Mouse (Mus musculus): ENCODE data around the gene Morc4. TPM values are rescaled to one million over a fixed set of nuclear protein-coding genes. Genes with fewer than 3 reads are reported as not detected.

Morc4 gene
- polyA plus RNA-seq (2014; fragmentation: Nextera tagmentation; extraction: Ambion mirVana) = 19.0 and 21.1 TPM in 2 replicates

- Histone ChIP-seq H3K4me2 (peak within 1 kb of the TSS; percentile 65), H3K4me3 (ENCODE audit: low read depth, low read length) (peak within 1 kb of the TSS; percentile 51), H3K9ac (peak within 1 kb of the TSS; percentile 58), H3K36me3 (ENCODE audit: insufficient read depth) (no peaks in the 10 kb centered on the region), H3K9me3 (ENCODE audit: low read depth, low read length) (no peaks in the 10 kb centered on the region), H3K27ac (ENCODE audit: low read depth) (0 out of 2 replicates have a peak within 1 kb of the TSS, but pooled peaks have one; percentile 42), H3K27me3 (ENCODE audit: insufficient read depth, low read length) (no peaks in the 10 kb centered on the region), H3K4me1 (ENCODE audit: insufficient read depth) (no peaks in the 10 kb centered on the region)
- ATAC-seq (ENCODE audit: insufficient read depth) (peak; percentile 97), DNase-seq (peak; percentile 78)
- TF ChIP-seq CTCF (IDR thresholded peaks at IDR 0.05; ENCODE audit: low read depth) = no peak
- WGBS = 16% methylated on average over 63 of the region's 87 CpGs
These were observed at the start of gene Morc4 for GRCm38 (mm10) chrX:139870938-139871791. TSS of gene Morc4 (minus strand) at chrX:139871677.

- H3K36me3 ChIP-seq (ENCODE audit: insufficient read depth) = no peaks in the 10 kb centered on the region
- DNase-seq (no peak), ATAC-seq (ENCODE audit: insufficient read depth) (no peak)
- H3K27ac ChIP-seq (ENCODE audit: low read depth) = no peak overlapping the region
- WGBS = 79% methylated on average over 4 of the region's 4 CpGs
- no peak overlapping the region for H3K9ac ChIP-seq
- H3K4me2 ChIP-seq = no peak overlapping the region
- no peaks in the 10 kb centered on the region for H3K27me3 ChIP-seq (ENCODE audit: insufficient read depth, low read length)
- TF ChIP-seq CTCF (IDR thresholded peaks at IDR 0.05; ENCODE audit: low read depth) = no peak
- H3K4me1 ChIP-seq (ENCODE audit: insufficient read depth) = no peaks in the 10 kb centered on the region
- H3K4me3 ChIP-seq (ENCODE audit: low read depth, low read length) = no peak overlapping the region
- no peaks in the 10 kb centered on the region for H3K9me3 ChIP-seq (ENCODE audit: low read depth, low read length)
These were observed 49.1 kb upstream of the Morc4 start for GRCm38 (mm10) chrX:139920572-139920971.

- Histone ChIP-seq H3K36me3 (ENCODE audit: insufficient read depth) (no peaks in the 10 kb centered on the region), H3K4me2 (no peak overlapping the region), H3K9me3 (ENCODE audit: low read depth, low read length) (no peaks in the 10 kb centered on the region), H3K27me3 (ENCODE audit: insufficient read depth, low read length) (no peaks in the 10 kb centered on the region), H3K4me1 (ENCODE audit: insufficient read depth) (no peaks in the 10 kb centered on the region), H3K4me3 (ENCODE audit: low read depth, low read length) (no peak overlapping the region), H3K27ac (ENCODE audit: low read depth) (no peak overlapping the region), H3K9ac (no peak overlapping the region)
- WGBS = 31% methylated on average over 1 of the region's 1 CpGs
- TF ChIP-seq CTCF (IDR thresholded peaks at IDR 0.05; ENCODE audit: low read depth) = no peak
- DNase-seq = no peak
- no peak for ATAC-seq (ENCODE audit: insufficient read depth)
These were observed 19.9 kb upstream of the Morc4 start for GRCm38 (mm10) chrX:139891387-139891786.

- no peak for ATAC-seq (ENCODE audit: insufficient read depth)
- H3K4me1 ChIP-seq (ENCODE audit: insufficient read depth) = no peaks in the 10 kb centered on the region
These were observed 11.7 kb upstream of the Morc4 start for GRCm38 (mm10) chrX:139883221-139883620.

GRCm38 (mm10) chrX:139877936-139878335 lies 6.5 kb upstream of the Morc4 start:
- Histone ChIP-seq H3K27ac (ENCODE audit: low read depth) (no peak overlapping the region), H3K9me3 (ENCODE audit: low read depth, low read length) (no peaks in the 10 kb centered on the region), H3K36me3 (ENCODE audit: insufficient read depth) (no peaks in the 10 kb centered on the region), H3K4me3 (ENCODE audit: low read depth, low read length) (no peak overlapping the region), H3K9ac (no peak overlapping the region), H3K4me2 (no peak overlapping the region), H3K27me3 (ENCODE audit: insufficient read depth, low read length) (no peaks in the 10 kb centered on the region), H3K4me1 (ENCODE audit: insufficient read depth) (no peaks in the 10 kb centered on the region)
- TF ChIP-seq CTCF (IDR thresholded peaks at IDR 0.05; ENCODE audit: low read depth) = no peak
- ATAC-seq (ENCODE audit: insufficient read depth) (no peak), DNase-seq (no peak)
- WGBS = 40% methylated on average over 3 of the region's 3 CpGs

More at GRCm38 (mm10) chrX:139883221-139883620, 11.7 kb upstream of the Morc4 start:
- no peak overlapping the region for H3K9ac ChIP-seq
- no peak for DNase-seq
- no peaks in the 10 kb centered on the region for H3K27me3 ChIP-seq (ENCODE audit: insufficient read depth, low read length)
- no peak overlapping the region for H3K27ac ChIP-seq (ENCODE audit: low read depth)
- no peaks in the 10 kb centered on the region for H3K36me3 ChIP-seq (ENCODE audit: insufficient read depth)
- H3K4me2 ChIP-seq = no peak overlapping the region
- no peak overlapping the region for H3K4me3 ChIP-seq (ENCODE audit: low read depth, low read length)
- no peaks in the 10 kb centered on the region for H3K9me3 ChIP-seq (ENCODE audit: low read depth, low read length)
- TF ChIP-seq CTCF (IDR thresholded peaks at IDR 0.05; ENCODE audit: low read depth) = no peak

- H3K9ac ChIP-seq = no peak overlapping the region
- 67% methylated on average over 7 of the region's 7 CpGs for WGBS
- no peaks in the 10 kb centered on the region for H3K9me3 ChIP-seq (ENCODE audit: low read depth, low read length)
- no peak overlapping the region for H3K27ac ChIP-seq (ENCODE audit: low read depth)
- DNase-seq (no peak), ATAC-seq (ENCODE audit: insufficient read depth) (no peak)
- H3K27me3 ChIP-seq (ENCODE audit: insufficient read depth, low read length) = no peaks in the 10 kb centered on the region
- TF ChIP-seq CTCF (IDR thresholded peaks at IDR 0.05; ENCODE audit: low read depth) = no peak
- no peak overlapping the region for H3K4me3 ChIP-seq (ENCODE audit: low read depth, low read length)
- H3K4me2 ChIP-seq = no peak overlapping the region
- no peaks in the 10 kb centered on the region for H3K36me3 ChIP-seq (ENCODE audit: insufficient read depth)
- H3K4me1 ChIP-seq (ENCODE audit: insufficient read depth) = no peaks in the 10 kb centered on the region
These were observed 5.6 kb upstream of the Morc4 start for GRCm38 (mm10) chrX:139877105-139877504.

GRCm38 (mm10) chrX:139870300-139870711 lies 1.2 kb downstream of the Morc4 start:
- TF ChIP-seq CTCF (IDR thresholded peaks at IDR 0.05; ENCODE audit: low read depth) = peak; percentile 33; the same call in 1 of the 2 replicates
- peak; percentile 45 for ATAC-seq (ENCODE audit: insufficient read depth)
- Histone ChIP-seq H3K4me1 (ENCODE audit: insufficient read depth) (no peaks in the 10 kb centered on the region), H3K9ac (peak overlapping the region; percentile 58; the same call in 1 of the 2 replicates), H3K4me3 (ENCODE audit: low read depth, low read length) (peak overlapping the region; percentile 51), H3K9me3 (ENCODE audit: low read depth, low read length) (no peaks in the 10 kb centered on the region), H3K4me2 (peak overlapping the region; percentile 65), H3K27ac (ENCODE audit: low read depth) (no peak overlapping the region), H3K27me3 (ENCODE audit: insufficient read depth, low read length) (no peaks in the 10 kb centered on the region), H3K36me3 (ENCODE audit: insufficient read depth) (no peaks in the 10 kb centered on the region)
- DNase-seq = peak; percentile 58
- 14% methylated on average over 15 of the region's 15 CpGs for WGBS

Measured in lung, embryonic 14.5 days (tissue).